Mouse (Mus musculus) gastrocnemius, postnatal 25 days (tissue): Measurements from ENCODE around the gene Gbx2. TPM values are rescaled to one million over a fixed set of nuclear protein-coding genes. Genes with fewer than 3 reads are reported as not detected.

Source experiments
- DNase-seq: peaks from one replicate; pipeline ENCODE4 v3.0.0; 2022
- total RNA-seq, 2 experiments: library from RNA; stranded (reverse); gene quantifications; 1 replicate in 1 of 2; 2 replicates in 1 of 2; pipeline ENCODE4 v1.2.3; 2021

Gene Gbx2
- total RNA-seq, 2 experiments from 2014 or later, result 0.23 TPM; not detected in 1

GRCm38 (mm10) chr1:89935493-89936348 is 4.7 kb upstream of the Gbx2 start:
- no peak for DNase-seq

- DNase-seq, result no peak
These were observed 3.6 kb upstream of the Gbx2 start for GRCm38 (mm10) chr1:89934316-89935260.

- no peak for DNase-seq
These were observed 2.8 kb upstream of the Gbx2 start for GRCm38 (mm10) chr1:89933786-89934185.

GRCm38 (mm10) chr1:89933028-89933427 is 2.0 kb upstream of the Gbx2 start:
- no peak for DNase-seq

GRCm38 (mm10) chr1:89932616-89933015 is 1.6 kb upstream of the Gbx2 start:
- no peak for DNase-seq

- no peak for DNase-seq
These were observed 1.0 kb upstream of the Gbx2 start for GRCm38 (mm10) chr1:89932021-89932423.

GRCm38 (mm10) chr1:89930551-89930950 is 428 bp downstream of the Gbx2 start:
- no peak for DNase-seq

GRCm38 (mm10) chr1:89929721-89930505 is 1.1 kb downstream of the Gbx2 start:
- DNase-seq, result no peak

GRCm38 (mm10) chr1:89929181-89929580 is 1.8 kb downstream of the Gbx2 start:
- no peak for DNase-seq

GRCm38 (mm10) chr1:89928676-89929075 is 2.3 kb downstream of the Gbx2 start:
- DNase-seq, result no peak

- DNase-seq, result no peak
These were observed 3.8 kb downstream of the Gbx2 start for GRCm38 (mm10) chr1:89927061-89927661.

- DNase-seq, result no peak
These were observed 4.4 kb downstream of the Gbx2 start for GRCm38 (mm10) chr1:89926583-89927060.

GRCm38 (mm10) chr1:89925501-89926190 is 5.3 kb downstream of the Gbx2 start:
- DNase-seq, result no peak

GRCm38 (mm10) chr1:89923642-89924020 is 7.3 kb downstream of the Gbx2 start:
- no peak for DNase-seq

- DNase-seq, result no peak
These were observed 7.9 kb downstream of the Gbx2 start for GRCm38 (mm10) chr1:89922883-89923641.

GRCm38 (mm10) chr1:89922282-89922681 is 8.7 kb downstream of the Gbx2 start:
- DNase-seq, result no peak

GRCm38 (mm10) chr1:89921806-89922205 is 9.2 kb downstream of the Gbx2 start:
- DNase-seq, result no peak

- no peak for DNase-seq
These were observed 11.8 kb downstream of the Gbx2 start for GRCm38 (mm10) chr1:89919206-89919605.

- no peak for DNase-seq
These were observed 12.9 kb downstream of the Gbx2 start for GRCm38 (mm10) chr1:89918111-89918510.

- no peak for DNase-seq
These were observed 17.4 kb downstream of the Gbx2 start for GRCm38 (mm10) chr1:89913611-89914010.
